Mouse (Mus musculus) lung, postnatal 0 days (tissue): ENCODE data around the gene Tcf7. TPM values are rescaled to one million over a fixed set of nuclear protein-coding genes. Genes with fewer than 3 reads are reported as not detected.
"Not testable (repeated sequence)": the region's sequence is repeated elsewhere in the genome, so short reads cannot be mapped to it uniquely, and the experiment has no call there.

Experiments used
- ATAC-seq: fragments of 200-750 bp; cut with Nextera tagmentation; 2 replicates; pipeline ENCODE4 v1.8.0; 2017; ENCODE audit warnings: moderate library complexity
- DNase-seq: peaks from one replicate; pipeline ENCODE4 v3.0.0-alpha.2; 2016; ENCODE audit warnings: low spot score
- H3K27ac ChIP-seq: fragments of 300-500 bp; sonication (generic); 2 replicates; pipeline ENCODE4 v1.5.1; 2014; ENCODE audit warnings: antibody characterized with exemption, mild to moderate bottlenecking, low read length, mixed read lengths
- H3K27me3 ChIP-seq: fragments of 300-500 bp; sonication (generic); replicated peaks from 2 replicates; pipeline ENCODE4 v1.6.1; 2014; ENCODE audit warnings: low read length, mixed read lengths; ENCODE audit not compliant: insufficient read depth
- H3K36me3 ChIP-seq: fragments of 300-500 bp; sonication (generic); 2 replicates; pipeline ENCODE4 v1.6.1; 2014; ENCODE audit warnings: low read length, mixed read lengths; ENCODE audit not compliant: insufficient read depth
- H3K4me1 ChIP-seq: fragments of 300-500 bp; sonication (generic); 2 replicates; pipeline ENCODE4 v1.6.1; 2014; ENCODE audit warnings: antibody characterized with exemption, low read depth, low read length, mixed read lengths; ENCODE audit not compliant: insufficient read depth
- H3K4me2 ChIP-seq: fragments of 300-500 bp; sonication (generic); replicated peaks from 2 replicates; pipeline ENCODE4 v1.6.1; 2014; ENCODE audit warnings: low read depth, mild to moderate bottlenecking, low read length, moderate library complexity, mixed read lengths
- H3K4me3 ChIP-seq: fragments of 300-500 bp; sonication (generic); 2 replicates; pipeline ENCODE4 v1.5.1; 2014; ENCODE audit warnings: low read depth, low read length
- H3K9ac ChIP-seq: fragments of 300-500 bp; sonication (generic); replicated peaks from 2 replicates; pipeline ENCODE4 v1.6.1; 2014; ENCODE audit warnings: low read depth, mild to moderate bottlenecking
- H3K9me3 ChIP-seq: fragments of 300-500 bp; sonication (generic); 2 replicates; pipeline ENCODE4 v1.6.1; 2016; ENCODE audit warnings: low read length, mixed read lengths
- CTCF ChIP-seq: IDR thresholded peaks from 2 replicates; pipeline ENCODE4 v1.5.1; 2016; ENCODE audit warnings: antibody characterized with exemption, mild to moderate bottlenecking
- EP300 ChIP-seq: IDR thresholded peaks from 2 replicates; pipeline ENCODE4 v1.6.1; 2016; ENCODE audit warnings: antibody characterized with exemption, mild to moderate bottlenecking, control low read depth
- WGBS: fragments of 180-500 bp; shearing (Covaris S2); extraction: QIAGEN DNeasy Blood & Tissue Kit; methylation state at CpG from one replicate; pipeline ENCODE4 v1.1.7; 2014; 5-methylcytosine and 5-hydroxymethylcytosine counted together
- polyA plus RNA-seq: library from polyadenylated mRNA; unstranded; fragments of >200 nt; fragmentation: Nextera tagmentation; extraction: Ambion mirVana; gene quantifications from 2 replicates; pipeline ENCODE4 v1.2.1, GENCODE M21; 2015

Gene Tcf7
- polyA plus RNA-seq, 1 experiment from 2014 or later: 14.7 TPM

GRCm38 (mm10) chr11:52227053-52227452 is 55.8 kb downstream of the Tcf7 start:
- Histone ChIP-seq H3K9me3 (no peaks in the 10 kb centered on the region), H3K9ac (no peak overlapping the region), H3K27ac (no peak overlapping the region), H3K36me3 (no peaks in the 10 kb centered on the region), H3K27me3 (no peaks in the 10 kb centered on the region), H3K4me2 (no peak overlapping the region), H3K4me1 (peaks cover 8% of the 10 kb centered on the region; the same call in 1 of the 2 replicates), H3K4me3 (no peak overlapping the region)
- 77% methylated on average over 3 of the region's 3 CpGs for WGBS
- TF ChIP-seq EP300 (no peak), CTCF (no peak)
- ATAC-seq (no peak), DNase-seq (no peak)

GRCm38 (mm10) chr11:52225986-52226599 is 56.7 kb downstream of the Tcf7 start:
- Histone ChIP-seq H3K4me1 (peaks cover 6% of the 10 kb centered on the region; the same call in 1 of the 2 replicates), H3K27ac (no peak overlapping the region), H3K27me3 (no peaks in the 10 kb centered on the region), H3K4me2 (no peak overlapping the region), H3K4me3 (no peak overlapping the region), H3K36me3 (no peaks in the 10 kb centered on the region), H3K9ac (no peak overlapping the region), H3K9me3 (no peaks in the 10 kb centered on the region)
- 43% methylated on average over 3 of the region's 3 CpGs for WGBS
- no peak; the same call in 1 of the 2 replicates for TF ChIP-seq CTCF
- no peak for TF ChIP-seq EP300
- DNase-seq: no peak
- ATAC-seq: no peak

- ATAC-seq: peak; percentile 91
- TF ChIP-seq EP300: peak; percentile 76
- TF ChIP-seq CTCF: peak; percentile 11; the same call in 1 of the 2 replicates
Measured at GRCm38 (mm10) chr11:52223968-52224682, 58.7 kb downstream of the Tcf7 start.

GRCm38 (mm10) chr11:52222891-52223290 is 59.9 kb downstream of the Tcf7 start:
- H3K9me3 ChIP-seq: no peaks in the 10 kb centered on the region
- TF ChIP-seq CTCF (peak; percentile 64), EP300 (no peak)
- WGBS: 66% methylated on average over 6 of the region's 6 CpGs
- no peak overlapping the region for H3K27ac ChIP-seq
- H3K4me1 ChIP-seq: no peaks in the 10 kb centered on the region
- ATAC-seq (no peak), DNase-seq (no peak)
- H3K4me2 ChIP-seq: no peak overlapping the region
- H3K9ac ChIP-seq: no peak overlapping the region
- no peaks in the 10 kb centered on the region for H3K36me3 ChIP-seq
- no peak overlapping the region for H3K4me3 ChIP-seq
- no peaks in the 10 kb centered on the region for H3K27me3 ChIP-seq

More at GRCm38 (mm10) chr11:52223968-52224682, 58.7 kb downstream of the Tcf7 start:
- H3K9me3 ChIP-seq: no peaks in the 10 kb centered on the region
- no peaks in the 10 kb centered on the region for H3K27me3 ChIP-seq
- H3K4me3 ChIP-seq: no peak overlapping the region
- H3K4me1 ChIP-seq: no peaks in the 10 kb centered on the region
- no peak overlapping the region for H3K27ac ChIP-seq
- DNase-seq: peak; percentile 96
- H3K9ac ChIP-seq: no peak overlapping the region
- no peaks in the 10 kb centered on the region for H3K36me3 ChIP-seq
- 7% methylated on average over 19 of the region's 19 CpGs for WGBS
- peak overlapping the region; percentile 37 for H3K4me2 ChIP-seq

- not testable (repeated sequence) for H3K27me3 ChIP-seq, DNase-seq, H3K4me3 ChIP-seq, H3K4me2 ChIP-seq, H3K4me1 ChIP-seq, H3K9me3 ChIP-seq, H3K9ac ChIP-seq, H3K27ac ChIP-seq, H3K36me3 ChIP-seq, ATAC-seq
- WGBS: 89% methylated on average over 6 of the region's 6 CpGs
Measured at GRCm38 (mm10) chr11:52221921-52222320, 60.9 kb downstream of the Tcf7 start.

- 7% methylated on average over 4 of the region's 4 CpGs for WGBS
- no peak overlapping the region for H3K9ac ChIP-seq
- no peaks in the 10 kb centered on the region for H3K4me1 ChIP-seq
- TF ChIP-seq EP300: no peak
- TF ChIP-seq CTCF: peak; percentile 89
- no peak overlapping the region for H3K4me2 ChIP-seq
- H3K36me3 ChIP-seq: no peaks in the 10 kb centered on the region
- no peaks in the 10 kb centered on the region for H3K27me3 ChIP-seq
- H3K27ac ChIP-seq: no peak overlapping the region
- DNase-seq: peak; percentile 80
- no peaks in the 10 kb centered on the region for H3K9me3 ChIP-seq
- ATAC-seq: peak; percentile 44
- no peak overlapping the region for H3K4me3 ChIP-seq
Measured at GRCm38 (mm10) chr11:52220282-52220681, 62.5 kb downstream of the Tcf7 start.
